Mouse (Mus musculus): ENCODE results near the gene Obscn. TPM values are rescaled to one million over a fixed set of nuclear protein-coding genes. Genes with fewer than 3 reads are reported as not detected.

Obscn gene
- polyA plus RNA-seq, 1 experiment from 2014 or later = 0.92 TPM

- no peak for ATAC-seq
- Histone ChIP-seq H3K27me3 (replicated peaks; ENCODE audit: insufficient read depth, low read length) (peaks cover 33% of the 10 kb centered on the region), H3K36me3 (ENCODE audit: insufficient read depth, low read length) (no peaks in the 10 kb centered on the region), H3K4me3 (ENCODE audit: low read depth, low read length) (no peak overlapping the region), H3K27ac (ENCODE audit: low read length) (no peak overlapping the region), H3K9ac (replicated peaks; ENCODE audit: low read depth) (no peak overlapping the region), H3K9me3 (ENCODE audit: low read length) (no peaks in the 10 kb centered on the region), H3K4me2 (replicated peaks; ENCODE audit: low read depth, low read length) (no peak overlapping the region), H3K4me1 (ENCODE audit: insufficient read depth, low read depth, low read length) (no peaks in the 10 kb centered on the region)
- DNase-seq (ENCODE audit: low spot score) = no peak
- TF ChIP-seq CTCF (IDR thresholded peaks at IDR 0.05) = no peak
- TF ChIP-seq EP300 (IDR thresholded peaks at IDR 0.05) = no peak
- 50% methylated on average over 6 of the region's 6 CpGs for WGBS
Measured at GRCm38 (mm10) chr11:59174189-59174838, 38.1 kb upstream of the Obscn start.

- no peak overlapping the region for H3K9ac ChIP-seq (replicated peaks; ENCODE audit: low read depth)
- H3K9me3 ChIP-seq (ENCODE audit: low read length) = no peaks in the 10 kb centered on the region
- WGBS = 57% methylated on average over 4 of the region's 4 CpGs
- no peak overlapping the region for H3K27ac ChIP-seq (ENCODE audit: low read length)
- DNase-seq (ENCODE audit: low spot score) (no peak), ATAC-seq (peak; percentile 58; the same call in 1 of the 2 replicates)
- H3K36me3 ChIP-seq (ENCODE audit: insufficient read depth, low read length) = no peaks in the 10 kb centered on the region
- H3K4me2 ChIP-seq (replicated peaks; ENCODE audit: low read depth, low read length) = no peak overlapping the region
- H3K4me3 ChIP-seq (ENCODE audit: low read depth, low read length) = no peak overlapping the region
- TF ChIP-seq CTCF (IDR thresholded peaks at IDR 0.05) (no peak), EP300 (IDR thresholded peaks at IDR 0.05) (no peak)
- H3K27me3 ChIP-seq (replicated peaks; ENCODE audit: insufficient read depth, low read length) = peaks cover 4% of the 10 kb centered on the region; the same call in 1 of the 2 replicates
- no peaks in the 10 kb centered on the region for H3K4me1 ChIP-seq (ENCODE audit: insufficient read depth, low read depth, low read length)
Measured at GRCm38 (mm10) chr11:59170549-59170948, 34.3 kb upstream of the Obscn start.

GRCm38 (mm10) chr11:59169807-59170206 is 33.6 kb upstream of the Obscn start:
- TF ChIP-seq EP300 (IDR thresholded peaks at IDR 0.05) = no peak
- no peak for TF ChIP-seq CTCF (IDR thresholded peaks at IDR 0.05)

GRCm38 (mm10) chr11:59165616-59166241 is 29.5 kb upstream of the Obscn start:
- H3K27ac ChIP-seq (ENCODE audit: low read length) = no peak overlapping the region

More at GRCm38 (mm10) chr11:59169807-59170206, 33.6 kb upstream of the Obscn start:
- Histone ChIP-seq H3K36me3 (ENCODE audit: insufficient read depth, low read length) (no peaks in the 10 kb centered on the region), H3K4me1 (ENCODE audit: insufficient read depth, low read depth, low read length) (no peaks in the 10 kb centered on the region), H3K27ac (ENCODE audit: low read length) (no peak overlapping the region), H3K9ac (replicated peaks; ENCODE audit: low read depth) (no peak overlapping the region), H3K9me3 (ENCODE audit: low read length) (no peaks in the 10 kb centered on the region), H3K4me3 (ENCODE audit: low read depth, low read length) (no peak overlapping the region), H3K27me3 (replicated peaks; ENCODE audit: insufficient read depth, low read length) (no peaks in the 10 kb centered on the region), H3K4me2 (replicated peaks; ENCODE audit: low read depth, low read length) (no peak overlapping the region)
- no peak for ATAC-seq
- 46% methylated on average over 3 of the region's 3 CpGs for WGBS
- DNase-seq (ENCODE audit: low spot score) = no peak

GRCm38 (mm10) chr11:59164384-59164783 is 28.2 kb upstream of the Obscn start:
- DNase-seq (ENCODE audit: low spot score) = no peak
- Histone ChIP-seq H3K4me2 (replicated peaks; ENCODE audit: low read depth, low read length) (peak overlapping the region; percentile 60; the same call in 1 of the 2 replicates), H3K9me3 (ENCODE audit: low read length) (no peaks in the 10 kb centered on the region), H3K4me3 (ENCODE audit: low read depth, low read length) (no peak overlapping the region), H3K27me3 (replicated peaks; ENCODE audit: insufficient read depth, low read length) (no peaks in the 10 kb centered on the region), H3K27ac (ENCODE audit: low read length) (peak overlapping the region; percentile 100), H3K4me1 (ENCODE audit: insufficient read depth, low read depth, low read length) (peaks cover 15% of the 10 kb centered on the region), H3K9ac (replicated peaks; ENCODE audit: low read depth) (no peak overlapping the region), H3K36me3 (ENCODE audit: insufficient read depth, low read length) (no peaks in the 10 kb centered on the region)
- TF ChIP-seq EP300 (IDR thresholded peaks at IDR 0.05) (no peak), CTCF (IDR thresholded peaks at IDR 0.05) (no peak)
- ATAC-seq = no peak
- 71% methylated on average over 9 of the region's 9 CpGs for WGBS

More at GRCm38 (mm10) chr11:59165616-59166241, 29.5 kb upstream of the Obscn start:
- DNase-seq (ENCODE audit: low spot score) (peak; percentile 24), ATAC-seq (no peak)
- WGBS = 45% methylated on average over 2 of the region's 2 CpGs
- Histone ChIP-seq H3K4me1 (ENCODE audit: insufficient read depth, low read depth, low read length) (peaks cover 15% of the 10 kb centered on the region), H3K9me3 (ENCODE audit: low read length) (no peaks in the 10 kb centered on the region), H3K36me3 (ENCODE audit: insufficient read depth, low read length) (no peaks in the 10 kb centered on the region), H3K27me3 (replicated peaks; ENCODE audit: insufficient read depth, low read length) (no peaks in the 10 kb centered on the region), H3K9ac (replicated peaks; ENCODE audit: low read depth) (no peak overlapping the region), H3K4me3 (ENCODE audit: low read depth, low read length) (no peak overlapping the region), H3K4me2 (replicated peaks; ENCODE audit: low read depth, low read length) (no peak overlapping the region)
- TF ChIP-seq EP300 (IDR thresholded peaks at IDR 0.05) = no peak
- no peak for TF ChIP-seq CTCF (IDR thresholded peaks at IDR 0.05)

GRCm38 (mm10) chr11:59163255-59164236 is 27.3 kb upstream of the Obscn start, which contains the start of gene Iba57:
Gene Iba57, minus strand, starts transcription at chr11:59163739.
- TF ChIP-seq CTCF (IDR thresholded peaks at IDR 0.05) (peak; percentile 47), EP300 (IDR thresholded peaks at IDR 0.05) (peak; percentile 83)
- Histone ChIP-seq H3K27ac (ENCODE audit: low read length) (peak within 1 kb of the TSS; percentile 100), H3K4me2 (replicated peaks; ENCODE audit: low read depth, low read length) (peak within 1 kb of the TSS; percentile 60), H3K36me3 (ENCODE audit: insufficient read depth, low read length) (no peaks in the 10 kb centered on the region), H3K4me3 (ENCODE audit: low read depth, low read length) (peak within 1 kb of the TSS; percentile 60), H3K4me1 (ENCODE audit: insufficient read depth, low read depth, low read length) (peaks cover 15% of the 10 kb centered on the region), H3K27me3 (replicated peaks; ENCODE audit: insufficient read depth, low read length) (no peaks in the 10 kb centered on the region), H3K9ac (replicated peaks; ENCODE audit: low read depth) (peak within 1 kb of the TSS; percentile 65), H3K9me3 (ENCODE audit: low read length) (no peaks in the 10 kb centered on the region)
- DNase-seq (ENCODE audit: low spot score) (peak; percentile 100), ATAC-seq (peak; percentile 98)
- 2% methylated on average over 55 of the region's 68 CpGs for WGBS
